Mouse (Mus musculus): ENCODE measurements at regions not wholly inside any gene's neighbourhood (a gene's known extent, or its start where the extent isn't known, plus 50 kb on each side); places are given as distances from the start of the nearest gene placed in this dataset.
A peak's percentile ranks its signal among the peaks of the same experiment; 100 is the strongest.

DNA sequence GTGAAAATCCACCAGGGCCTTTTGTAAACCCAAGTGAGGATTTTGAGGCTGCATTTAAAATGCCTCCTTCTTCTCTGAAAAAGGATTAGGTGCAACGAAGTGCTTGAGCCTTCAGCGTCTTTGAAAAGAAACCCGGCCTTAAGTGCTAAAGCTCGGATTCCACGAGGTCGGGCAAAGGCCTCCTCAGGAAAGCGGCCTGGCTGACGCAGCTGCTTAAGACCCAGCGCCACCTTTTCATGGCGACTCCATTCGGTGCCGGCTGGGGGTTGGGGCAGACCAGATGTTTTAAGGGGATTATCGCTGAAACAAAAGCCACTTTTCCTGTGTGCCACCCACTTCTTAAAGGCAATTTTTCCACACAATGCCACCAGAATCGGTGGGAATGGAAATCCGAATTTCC lies 61.6 kb upstream of the 4932438H23Rik start:
- DNase-seq = no peak

DNA sequence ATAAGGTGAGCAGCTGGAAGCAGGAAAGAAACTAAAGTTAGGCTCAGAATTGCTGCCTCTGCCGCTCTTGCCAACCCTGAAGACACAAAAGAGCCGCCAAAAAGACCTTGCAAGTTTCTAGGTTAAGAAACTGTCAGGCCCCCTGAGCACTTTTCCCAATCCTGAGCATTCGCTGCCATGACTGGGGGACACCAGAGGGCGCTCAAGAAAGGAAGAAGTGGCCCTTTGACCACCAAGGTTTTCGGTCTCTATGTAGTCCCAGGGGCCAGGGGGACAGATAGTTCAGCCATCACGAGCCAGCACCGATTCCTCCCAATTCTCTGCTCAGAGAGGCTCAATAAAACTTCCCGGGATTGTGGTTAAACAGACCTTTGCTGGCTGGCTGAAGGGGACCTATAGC lies 64.6 kb upstream of the Olig2 start:
- peak; percentile 75 for DNase-seq

DNA sequence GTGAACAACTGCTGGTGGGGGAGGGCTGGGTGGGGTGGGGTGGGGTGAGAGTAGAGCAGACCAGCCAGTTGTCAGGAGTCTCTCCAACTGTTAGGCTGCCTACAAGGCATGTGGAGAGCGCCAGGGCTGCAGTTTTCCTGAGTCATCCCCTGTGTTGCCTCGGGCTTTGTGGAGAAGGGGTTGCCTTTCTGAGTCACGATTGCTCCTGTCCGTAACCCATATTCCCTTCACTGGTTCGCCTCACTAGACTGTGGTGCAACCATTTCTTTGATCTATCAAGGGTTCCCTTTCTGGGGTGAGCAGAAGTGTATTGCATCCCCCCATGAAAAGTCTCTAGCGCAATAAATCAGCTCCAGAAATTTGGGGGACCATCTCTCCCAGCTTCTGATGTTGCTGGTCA lies 63.6 kb upstream of the Olig2 start:
- no peak for DNase-seq

DNA sequence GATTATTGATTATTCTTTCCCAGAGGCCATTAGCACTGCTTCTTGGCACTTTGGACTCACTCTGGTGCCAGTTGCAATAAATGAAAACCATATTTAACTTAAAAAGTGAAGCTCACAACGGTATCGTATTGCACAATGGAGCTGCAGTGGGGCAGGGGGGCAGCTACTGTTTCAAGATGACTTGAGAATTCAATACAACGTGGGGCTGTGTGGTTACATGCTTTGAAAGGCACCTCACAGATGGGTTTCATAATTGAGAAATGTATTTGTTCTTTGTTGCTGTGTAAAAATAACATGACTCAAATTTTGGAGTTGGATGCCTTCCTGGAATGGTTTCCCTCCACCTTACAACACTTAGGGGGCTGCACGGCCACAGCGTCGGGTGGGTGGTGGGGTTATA lies 62.9 kb upstream of the Olig2 start:
- DNase-seq = no peak

DNA sequence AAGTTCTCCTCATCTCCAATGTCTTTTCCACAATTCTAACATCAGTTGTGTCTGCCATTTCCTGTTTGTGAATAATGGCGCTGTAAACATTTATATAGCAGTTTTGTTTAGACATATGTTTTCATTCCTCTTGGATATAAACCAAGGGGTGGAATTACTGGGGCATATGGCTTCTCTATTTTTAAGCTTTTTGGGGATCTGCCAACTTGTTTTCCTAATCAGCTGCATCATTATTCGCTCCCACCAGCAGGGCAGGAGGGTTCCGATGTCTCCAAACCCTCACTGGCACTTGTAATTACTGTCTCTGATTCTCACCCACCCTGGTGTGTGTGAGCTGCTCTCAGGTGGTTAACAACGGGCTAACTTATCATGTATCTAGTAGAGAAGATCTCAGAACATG lies 59.4 kb upstream of the Olig2 start:
- DNase-seq = no peak

DNA sequence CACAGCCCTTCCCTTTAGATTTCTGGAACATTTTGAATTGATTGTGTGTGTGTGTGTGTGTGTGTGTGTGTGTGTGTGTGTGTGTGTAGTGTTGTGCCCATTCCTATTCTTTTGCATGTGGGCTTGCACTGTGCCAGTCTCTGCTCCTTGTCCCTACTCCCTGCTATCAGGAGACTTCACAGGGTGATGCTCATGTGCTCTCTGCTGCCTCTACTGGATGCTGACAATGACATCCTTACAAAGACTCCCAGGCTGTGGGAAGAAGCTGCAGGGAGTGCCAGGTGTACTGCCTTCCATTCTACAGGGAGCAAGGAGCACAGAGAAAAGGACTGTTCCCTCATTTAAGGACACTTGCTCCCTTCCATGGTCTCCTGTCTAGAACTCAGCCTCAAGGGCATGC lies 58.4 kb upstream of the Olig2 start:
- DNase-seq = peak; percentile 83

DNA sequence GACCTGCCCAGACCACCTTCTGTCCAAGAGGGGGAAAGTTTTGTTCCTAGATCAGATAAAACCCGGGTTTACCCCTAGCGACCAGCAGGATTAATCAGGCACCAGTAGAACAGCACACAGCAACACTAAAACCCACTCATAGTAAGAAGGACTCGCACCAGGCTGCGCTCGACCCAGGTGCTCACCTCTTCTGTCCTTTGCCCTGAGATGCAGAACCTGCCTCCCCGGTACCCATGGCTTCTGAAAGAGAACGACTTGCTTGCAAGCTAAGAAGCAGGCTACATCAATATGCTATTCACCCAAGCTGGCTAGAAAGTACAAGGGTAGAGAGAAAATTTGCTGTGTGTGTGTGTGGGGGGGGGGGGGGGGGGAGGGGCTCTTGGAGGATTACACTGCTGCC lies 56.9 kb upstream of the Olig2 start:
- DNase-seq = no peak

DNA sequence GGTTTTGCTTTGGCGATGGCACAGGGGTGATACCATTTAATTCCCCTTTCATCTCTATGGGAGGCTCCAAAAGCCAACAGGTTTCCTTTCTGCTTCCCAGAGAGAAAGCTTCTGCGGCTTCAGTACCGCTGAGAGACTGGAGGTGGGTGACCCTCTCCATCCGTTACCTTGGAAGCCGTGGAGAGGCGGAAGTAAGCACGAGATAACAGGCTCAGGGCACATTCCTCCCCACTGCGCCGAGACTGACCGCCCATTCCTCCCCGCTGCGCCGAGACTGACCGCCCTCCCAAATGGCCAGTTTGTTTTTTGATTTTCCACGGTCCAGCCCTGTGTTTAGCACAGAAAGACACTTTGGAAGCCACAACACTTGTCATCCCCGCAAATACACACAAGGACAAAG lies 55.4 kb upstream of the Olig2 start:
- peak; percentile 56 for DNase-seq

DNA sequence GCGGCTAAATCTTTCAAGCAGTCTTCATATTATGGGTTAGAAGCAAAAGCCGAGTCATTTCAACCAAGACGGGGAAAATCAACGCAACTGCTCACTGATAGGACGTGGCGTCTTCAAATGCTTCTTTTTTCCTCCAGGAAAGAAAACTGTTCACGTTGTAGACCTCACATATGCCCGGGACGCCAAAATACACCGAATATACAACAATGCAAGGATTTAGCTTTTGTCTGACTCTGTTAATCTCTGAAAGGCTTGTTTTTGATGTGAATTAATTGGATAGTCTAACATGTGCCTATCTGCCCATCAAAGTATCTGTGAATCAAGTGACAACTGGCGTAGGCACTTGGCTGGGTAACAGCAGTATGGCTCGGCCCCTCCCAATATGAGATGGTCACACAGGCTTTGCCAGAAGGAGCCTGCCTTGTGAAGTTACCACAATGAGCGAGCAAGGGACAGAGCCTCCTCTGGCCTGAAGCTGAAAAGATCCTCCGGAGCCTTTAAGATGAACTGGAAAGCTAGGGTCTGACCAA lies 53.3 kb upstream of the Olig2 start:
- peak; percentile 51 for DNase-seq

DNA sequence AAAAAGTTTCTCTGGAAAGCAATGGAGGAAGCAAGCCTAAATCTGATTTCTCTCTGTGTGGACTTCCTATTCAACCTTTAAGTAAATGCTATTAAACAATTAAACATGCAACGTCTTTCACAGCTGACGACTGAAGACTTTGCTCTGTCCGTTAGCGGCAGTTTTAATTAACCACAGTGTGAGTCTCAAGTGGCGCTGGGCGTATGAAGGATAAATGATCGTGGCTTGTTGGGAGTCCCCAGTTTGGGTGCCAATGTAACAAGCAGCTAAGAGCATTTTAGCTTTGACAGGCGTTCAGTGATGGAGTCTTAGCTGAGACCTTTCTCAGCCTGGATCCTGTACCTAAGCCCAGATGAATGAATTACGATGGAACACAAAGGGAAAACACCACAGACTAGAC lies 52.7 kb upstream of the Olig2 start:
- DNase-seq = peak; percentile 52

DNA sequence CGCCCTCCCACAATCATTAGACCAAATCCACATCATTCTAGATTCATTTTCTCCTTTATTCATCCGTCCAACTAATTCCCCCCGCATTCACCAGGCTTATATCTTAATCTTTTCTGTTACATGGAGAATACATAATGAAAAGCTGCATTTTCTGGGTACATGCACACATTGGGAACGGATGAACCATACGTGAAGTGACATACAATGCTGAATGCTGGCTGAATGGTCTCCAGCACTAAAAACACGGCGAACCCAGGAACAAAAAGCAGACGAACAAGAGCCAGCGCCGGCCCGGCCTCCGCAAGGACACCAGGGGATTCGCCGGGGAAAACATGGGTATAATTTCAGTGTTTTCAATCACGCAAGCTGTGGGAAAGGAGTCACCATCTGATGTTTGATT lies 52.0 kb upstream of the Olig2 start:
- DNase-seq = peak; percentile 56

DNA sequence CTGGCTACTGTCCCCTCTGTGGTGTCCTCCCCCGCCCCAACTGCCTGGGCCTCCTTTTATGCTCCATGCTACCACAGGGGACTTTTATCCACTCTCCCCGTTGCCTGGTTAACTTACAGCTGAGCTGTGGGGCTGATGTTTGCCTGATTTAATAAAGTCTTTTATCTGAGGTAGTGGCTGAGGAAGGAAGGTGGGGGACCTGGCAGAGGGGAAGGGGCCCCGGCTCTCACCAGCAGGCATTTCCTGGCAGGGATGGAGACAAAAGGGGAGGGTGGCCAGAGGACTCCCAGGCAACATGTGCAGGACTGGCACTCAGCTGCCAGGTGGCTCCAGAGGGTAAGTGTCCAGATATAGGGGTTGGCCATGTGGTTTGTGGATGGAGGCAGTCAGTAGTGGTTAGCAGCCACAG lies 51.4 kb upstream of the Olig2 start:
- DNase-seq = peak; percentile 56

DNA sequence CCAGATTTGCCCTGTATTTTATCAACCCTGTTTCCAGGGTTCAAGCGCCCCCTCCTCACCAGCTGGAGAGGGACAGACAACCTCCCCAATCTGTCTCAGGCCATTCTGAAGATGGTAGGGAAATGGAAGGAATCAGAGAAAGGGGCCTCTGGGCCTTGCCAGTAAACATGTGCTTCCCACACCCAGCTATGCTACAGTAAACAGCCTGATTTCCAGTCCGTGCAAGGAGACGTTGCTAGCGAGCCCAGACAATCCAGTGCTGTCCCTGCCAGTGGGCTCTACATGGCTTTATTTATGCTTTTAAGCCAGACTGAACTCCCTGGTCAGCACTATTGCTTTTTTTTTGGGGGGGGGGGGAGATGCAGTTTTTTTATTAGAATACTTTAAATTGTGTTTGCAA lies 50.9 kb upstream of the Olig2 start:
- no peak for DNase-seq

Data from retina, postnatal 1 day (tissue).